Mouse (Mus musculus) neutrophil, adult 5-6 weeks (primary cell): ENCODE measurements around the gene Rnf222. TPM values are rescaled to one million over a fixed set of nuclear protein-coding genes. Genes with fewer than 3 reads are reported as not detected.

Experiments
- total RNA-seq: library from RNA; stranded (forward); fragments of 200-1000 nt; gene quantifications from 2 replicates; pipeline ENCODE4 v1.2.3, GENCODE M21; 2017

Rnf222 gene
- total RNA-seq, 1 experiment from 2014 or later, result not detected

Other genes starting within 250 kb of the Rnf222 start
- not detected in 2 replicates for gene Myh10, start 197.0 kb upstream of the Rnf222 start, total RNA-seq
- 179 and 227 TPM in 2 replicates for gene Ndel1, start 16.7 kb upstream of the Rnf222 start, total RNA-seq
- gene Rpl26, start 13.0 kb downstream of the Rnf222 start, total RNA-seq, result 2,315 and 2,386 TPM in 2 replicates
- not detected in 2 replicates for gene Odf4, start 38.5 kb downstream of the Rnf222 start, total RNA-seq
- not detected in 2 replicates for gene Arhgef15, start 68.9 kb downstream of the Rnf222 start, total RNA-seq
- 1.7 and 4.7 TPM in 2 replicates for gene Slc25a35, start 79.6 kb downstream of the Rnf222 start, total RNA-seq
- 2.1 and 2.4 TPM in 2 replicates for gene Rangrf, start 86.6 kb downstream of the Rnf222 start, total RNA-seq
- gene Pfas, start 119.9 kb downstream of the Rnf222 start, total RNA-seq, result 11.9 and 16.4 TPM in 2 replicates
- 35.7 and 42.2 TPM in 2 replicates for gene Ctc1, start 127.4 kb downstream of the Rnf222 start, total RNA-seq
- 4.3 and 5.5 TPM in 2 replicates for gene Aurkb, start 157.1 kb downstream of the Rnf222 start, total RNA-seq
- 28.4 TPM in 2 replicates for gene Borcs6, start 171.2 kb downstream of the Rnf222 start, total RNA-seq
- gene Tmem107, start 182.3 kb downstream of the Rnf222 start, total RNA-seq, result 1.2 and 1.6 TPM in 2 replicates
- 108 and 111 TPM in 2 replicates for gene Vamp2, start 199.9 kb downstream of the Rnf222 start, total RNA-seq
- gene Per1, start 206.7 kb downstream of the Rnf222 start, total RNA-seq, result 28.9 and 36.1 TPM in 2 replicates
- 0.23 TPM in 1 of 2 replicates, not detected in the other for gene Hes7, start 231.9 kb downstream of the Rnf222 start, total RNA-seq
- 0.23 and 0.74 TPM in 2 replicates for gene 9130213A22Rik, start 234.0 kb downstream of the Rnf222 start, total RNA-seq
- gene Aloxe3, start 237.3 kb downstream of the Rnf222 start, total RNA-seq, result 0.25 TPM in 1 of 2 replicates, not detected in the other